ENCODE assay signal across 8 mouse cellular contexts in the genomic region with DNA sequence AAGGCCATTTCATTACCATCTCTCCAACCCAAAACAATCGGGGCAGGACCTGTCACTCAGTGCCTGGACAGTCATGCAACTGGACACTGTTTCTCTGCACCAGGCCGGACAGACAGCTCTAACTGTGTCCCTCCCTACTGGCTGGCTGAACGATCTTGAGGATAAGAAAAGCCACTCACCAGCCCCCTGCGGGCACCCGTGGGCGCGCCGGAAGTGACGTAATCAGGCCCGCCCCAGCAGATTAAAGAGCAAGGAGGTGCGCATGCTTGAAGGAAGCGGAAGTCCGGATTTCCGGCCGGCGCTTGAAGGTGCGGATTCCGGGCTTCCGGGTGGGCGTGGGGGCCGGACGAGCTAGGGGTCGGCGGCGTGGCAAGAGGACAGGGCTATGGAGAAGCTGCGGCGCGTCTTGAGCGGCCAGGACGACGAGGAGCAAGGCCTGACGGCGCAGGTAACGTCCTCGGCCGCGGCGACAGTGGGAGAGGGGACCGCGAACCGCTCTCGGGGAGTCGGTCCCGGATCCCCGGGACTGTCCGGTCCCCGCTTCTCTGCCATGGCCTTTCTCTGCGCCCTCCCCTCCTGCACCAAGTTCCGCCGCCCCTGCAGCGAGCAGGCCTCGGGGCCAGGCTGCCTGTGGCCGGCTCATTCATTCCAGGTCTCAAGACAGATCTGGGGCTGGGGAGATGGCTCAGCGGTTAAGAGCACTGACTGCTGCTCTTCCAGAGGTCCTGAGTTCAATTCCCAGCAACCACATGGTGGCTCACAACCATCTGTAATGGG. TPM values are rescaled to one million over a fixed set of nuclear protein-coding genes. Genes with fewer than 3 reads are reported as not detected.
DNase-seq lines count a peak whose midpoint lies in the region; ATAC-seq and TF ChIP-seq lines count a peak whose summit lies in the region.

Gene Sft2d1, plus strand, starts transcription at position 265 of the 777 bp plus-strand sequence.

- peak within 1 kb of the TSS; percentile 76 for H3K4me2 ChIP-seq in lung, embryonic 16.5 days (ENCODE audit: low read depth, low read length)

- ATAC-seq in hematopoietic stem cell, adult 5-6 weeks (replicated peaks in 1 of 2; ENCODE audit: insufficient read depth in 1 of 2, low FRiP score in 2 of 2, low TSS enrichment in 1 of 2, low read depth in 1 of 2, poor library complexity in 2 of 2, severe bottlenecking in 2 of 2), result peak; percentile 84 to 93
- peak; percentile 98 for ATAC-seq in lung, embryonic 16.5 days (ENCODE audit: low read depth)

- peak within 1 kb of the TSS; percentile 86 for H3K9ac ChIP-seq in MEL (ENCODE audit: control insufficient read depth, low read depth, low read length, poor library complexity, severe bottlenecking)
- peak within 1 kb of the TSS; percentile 82 for H3K9ac ChIP-seq in lung, embryonic 16.5 days (ENCODE audit: low read length)

- H3K9me3 ChIP-seq in MEL (replicated peaks; ENCODE audit: insufficient read depth, low read length), result no peaks in the 10 kb centered on the region
- no peaks in the 10 kb centered on the region for H3K9me3 ChIP-seq in lung, embryonic 16.5 days (ENCODE audit: control insufficient read depth, low read length)

- WGBS in cerebellum, adult 2 months, result under 1% methylated on average over 54 of the region's 54 CpGs
- WGBS in lung, embryonic 16.5 days, result under 1% methylated on average over 49 of the region's 54 CpGs

- TF ChIP-seq RAD21 in MEL (IDR thresholded peaks at IDR 0.05; ENCODE audit: low read depth, low read length), result no peak

- no peak for TF ChIP-seq EP300 in MEL (IDR thresholded peaks at IDR 0.05; ENCODE audit: low read depth in 1 of 2, low read length in 2 of 2)

- H3K36me3 ChIP-seq in MEL (ENCODE audit: control insufficient read depth in 1 of 2, insufficient read depth in 2 of 2, low read length in 2 of 2), result no peaks in the 10 kb centered on the region; a peak in 1 of 4 replicates
- H3K36me3 ChIP-seq in lung, embryonic 16.5 days (ENCODE audit: control insufficient read depth, insufficient read depth, low read length), result no peaks in the 10 kb centered on the region; the same call in 1 of the 2 replicates

- H3K27ac ChIP-seq in MEL (ENCODE audit: control insufficient read depth, low read depth, low read length), result peak within 1 kb of the TSS; percentile 64
- peak within 1 kb of the TSS; percentile 81 for H3K27ac ChIP-seq in cerebellum, adult 2 months (ENCODE audit: insufficient read depth, low read length)
- peak within 1 kb of the TSS; percentile 68 for H3K27ac ChIP-seq in lung, embryonic 16.5 days (ENCODE audit: low read length)

- peak within 1 kb of the TSS; percentile 82 to 94 for H3K4me3 ChIP-seq in MEL (ENCODE audit: control insufficient read depth in 1 of 2, insufficient read depth in 1 of 2, low read depth in 2 of 2, low read length in 2 of 2)
- H3K4me3 ChIP-seq in cerebellum, adult 2 months (replicated peaks; ENCODE audit: insufficient read depth, low read depth, low read length), result peak within 1 kb of the TSS; percentile 99
- H3K4me3 ChIP-seq in lung, embryonic 16.5 days (ENCODE audit: low read length), result peak within 1 kb of the TSS; percentile 82

- H3K79me2 ChIP-seq in MEL (ENCODE audit: control insufficient read depth, insufficient read depth, low read length, poor library complexity), result peaks cover 44% of the 10 kb centered on the region

- no peak for TF ChIP-seq CTCF in MEL (IDR thresholded peaks at IDR 0.05 in 2 of 3, conservative IDR thresholded peaks at IDR 0.05 in 1 of 3; ENCODE audit: control insufficient read depth in 1 of 3, insufficient read depth in 1 of 3, low read depth in 2 of 3, low read length in 3 of 3, poor library complexity in 1 of 3, severe bottlenecking in 1 of 3)
- TF ChIP-seq CTCF in cerebellum, adult 2 months (IDR thresholded peaks at IDR 0.05; ENCODE audit: borderline replicate concordance, insufficient read depth, low read depth, low read length), result no peak

- TF ChIP-seq POLR2A in MEL (IDR thresholded peaks at IDR 0.05; ENCODE audit: control insufficient read depth in 1 of 2, insufficient read depth in 1 of 2, low read depth in 1 of 2, low read length in 2 of 2, poor library complexity in 1 of 2), result peak; percentile 70 to 87
- peak; percentile 95 for TF ChIP-seq POLR2A in cerebellum, adult 2 months (IDR thresholded peaks at IDR 0.05; ENCODE audit: borderline replicate concordance, insufficient read depth, low read length)

- H3K27me3 ChIP-seq in MEL (ENCODE audit: control insufficient read depth in 1 of 2, insufficient read depth in 2 of 2, low read length in 2 of 2), result no peaks in the 10 kb centered on the region
- H3K27me3 ChIP-seq in cerebellum, adult 2 months (ENCODE audit: control insufficient read depth, insufficient read depth, low read length), result no peaks in the 10 kb centered on the region
- H3K27me3 ChIP-seq in lung, embryonic 16.5 days (ENCODE audit: control insufficient read depth, insufficient read depth, low read depth, low read length), result no peaks in the 10 kb centered on the region

- peaks cover 3 to 8% of the 10 kb centered on the region in 2 experiments for H3K4me1 ChIP-seq in MEL (ENCODE audit: control insufficient read depth in 1 of 2, insufficient read depth in 2 of 2, low read length in 2 of 2)
- peaks cover 9% of the 10 kb centered on the region for H3K4me1 ChIP-seq in cerebellum, adult 2 months (ENCODE audit: control insufficient read depth, insufficient read depth, low read length)
- peaks cover 9% of the 10 kb centered on the region for H3K4me1 ChIP-seq in lung, embryonic 16.5 days (replicated peaks; ENCODE audit: control insufficient read depth, insufficient read depth, low read length)

- peak; percentile 95 for DNase-seq in MEL (ENCODE audit: low read depth, low spot score)
- DNase-seq in cerebellum, adult 2 months, result peak; percentile 98
- DNase-seq in forelimb bud, embryonic 11.5 days (ENCODE audit: low read depth, low spot score), result peak; percentile 88
- peak; percentile 96 for DNase-seq in layer of hippocampus, adult 9-10 months (ENCODE audit: low spot score)
- peak; percentile 89 for DNase-seq in ovary, postnatal 10 days (ENCODE audit: low spot score)
- peak; percentile 92 to 96 for DNase-seq in thymus, postnatal 10 days (ENCODE audit: low spot score in 2 of 2)

TF ChIP-seq in MEL, 35 proteins besides CTCF, POLR2A, EP300 and RAD21 (continues in another document):
- no peak for TF ChIP-seq CHD1 (IDR thresholded peaks at IDR 0.05; ENCODE audit: low read depth, low read length)
- TF ChIP-seq MAZ (IDR thresholded peaks at IDR 0.05; ENCODE audit: low read depth, low read length), result 0 out of 2 replicates have a peak, but pooled peaks have one; percentile 52
- peak; percentile 94 for TF ChIP-seq ELF1 (IDR thresholded peaks at IDR 0.05; ENCODE audit: low read depth, low read length)
- no peak for TF ChIP-seq MEF2A (IDR thresholded peaks at IDR 0.05; ENCODE audit: extremely low read depth, insufficient replicate concordance, low read depth, low read length, poor library complexity, severe bottlenecking)
- TF ChIP-seq TCF12 (IDR thresholded peaks at IDR 0.05; ENCODE audit: low read depth, low read length), result peak; percentile 59
- TF ChIP-seq MYB (IDR thresholded peaks at IDR 0.05; ENCODE audit: low read depth, low read length), result no peak
- TF ChIP-seq KAT2A (conservative IDR thresholded peaks at IDR 0.05; ENCODE audit: low read depth, low read length), result no peak; the same call in 1 of the 2 replicates
- no peak for TF ChIP-seq USF1 (IDR thresholded peaks at IDR 0.05; ENCODE audit: low read depth, low read length)
- peak; percentile 88 for TF ChIP-seq HCFC1 (IDR thresholded peaks at IDR 0.05; ENCODE audit: low read depth, low read length)
- no peak for TF ChIP-seq E2F4 (IDR thresholded peaks at IDR 0.05; ENCODE audit: borderline replicate concordance, low read depth, low read length)
- peak; percentile 92 for TF ChIP-seq SIN3A (IDR thresholded peaks at IDR 0.05; ENCODE audit: low read length)
- TF ChIP-seq ETS1 (IDR thresholded peaks at IDR 0.05; ENCODE audit: low read depth, low read length), result no peak; the same call in 1 of the 2 replicates
- TF ChIP-seq ZC3H11A (IDR thresholded peaks at IDR 0.05; ENCODE audit: low read depth, low read length), result no peak
- TF ChIP-seq NELFE (IDR thresholded peaks at IDR 0.05; ENCODE audit: low read depth, low read length), result peak; percentile 64
- TF ChIP-seq CHD2 (IDR thresholded peaks at IDR 0.05; ENCODE audit: low read length), result no peak
- TF ChIP-seq UBTF (IDR thresholded peaks at IDR 0.05; ENCODE audit: borderline replicate concordance, insufficient read depth, low read depth, low read length), result 0 out of 2 replicates have a peak, but pooled peaks have one; percentile 63
- peak; percentile 70; the same call in 1 of the 2 replicates for TF ChIP-seq POLR2AphosphoS2 (IDR thresholded peaks at IDR 0.05; ENCODE audit: low read length)
- TF ChIP-seq GABPA (IDR thresholded peaks at IDR 0.05; ENCODE audit: low read depth, low read length), result no peak
- TF ChIP-seq GATA1 (IDR thresholded peaks at IDR 0.05; ENCODE audit: low read depth, low read length), result peak; percentile 34; the same call in 1 of the 2 replicates
- no peak for TF ChIP-seq ZNF384 (IDR thresholded peaks at IDR 0.05; ENCODE audit: low read depth, low read length)
- no peak for TF ChIP-seq TAL1 (IDR thresholded peaks at IDR 0.05; ENCODE audit: low read length)
- TF ChIP-seq MYC (IDR thresholded peaks at IDR 0.05; ENCODE audit: low read depth, low read length), result no peak
- TF ChIP-seq USF2 (IDR thresholded peaks at IDR 0.05; ENCODE audit: borderline replicate concordance in 1 of 2, insufficient read depth in 1 of 2, low read depth in 1 of 2, low read length in 2 of 2), result no peak
- TF ChIP-seq MAX (IDR thresholded peaks at IDR 0.05; ENCODE audit: low read length), result no peak
- TF ChIP-seq NRF1 (IDR thresholded peaks at IDR 0.05; ENCODE audit: insufficient read depth, low read depth, low read length, poor library complexity, severe bottlenecking), result peak; percentile 78
- TF ChIP-seq MAFK (IDR thresholded peaks at IDR 0.05; ENCODE audit: borderline replicate concordance, low read depth, low read length), result no peak
- peak; percentile 68 for TF ChIP-seq TBP (IDR thresholded peaks at IDR 0.05; ENCODE audit: low read depth, low read length)
- no peak for TF ChIP-seq RCOR1 (IDR thresholded peaks at IDR 0.05; ENCODE audit: low read depth, low read length)
- TF ChIP-seq ZKSCAN1 (IDR thresholded peaks at IDR 0.05; ENCODE audit: low read depth, low read length), result no peak
- no peak for TF ChIP-seq SMC3 (IDR thresholded peaks at IDR 0.05; ENCODE audit: low read depth, low read length)

RNA-seq across cellular contexts. Expression of gene Sft2d1, which starts in this region (rescaled TPM):
- total RNA-seq in MEL (2012; rRNA removed), result 87.9 and 88.0 TPM in 2 replicates
- polyA plus RNA-seq in MEL (2012; ENCODE audit: insufficient read depth in 1 of 2, insufficient read length in 2 of 2, low read depth in 1 of 2, low replicate concordance in 2 of 2, missing spikeins in 1 of 2), result 100 to 1,000 TPM in 1 of 2 experiments, not detected in 1; 101 TPM
- polyA plus RNA-seq in cerebellum, adult 2 months (2012; rRNA removed), result 116 and 118 TPM in 2 replicates
- 33.1 and 56.3 TPM in 2 replicates for total RNA-seq in hematopoietic stem cell, adult 5-6 weeks (2017)
- 78.9 and 83.6 TPM in 2 replicates for polyA plus RNA-seq in lung, embryonic 16.5 days (2015; fragmentation: Nextera tagmentation; extraction: Ambion mirVana)

Comparison
In these comparisons a context has a peak if more than half of its experiments do, and no peak if none do; other contexts are left out.
1. Peak in every context shown above with its lines: DNase-seq, ATAC-seq, H3K4me3 ChIP-seq and H3K27ac ChIP-seq.